Mouse (Mus musculus) urinary bladder, adult 18-20 months (tissue): Measurements from ENCODE around the gene Tmem43.

Source experiments
- DNase-seq, 2 experiments: peaks; one replicate each; pipeline ENCODE4 v3.0.0; 2022; ENCODE audit warnings: low spot score in 2 of 2, mixed read lengths in 2 of 2

The Tmem43 gene

DNA sequence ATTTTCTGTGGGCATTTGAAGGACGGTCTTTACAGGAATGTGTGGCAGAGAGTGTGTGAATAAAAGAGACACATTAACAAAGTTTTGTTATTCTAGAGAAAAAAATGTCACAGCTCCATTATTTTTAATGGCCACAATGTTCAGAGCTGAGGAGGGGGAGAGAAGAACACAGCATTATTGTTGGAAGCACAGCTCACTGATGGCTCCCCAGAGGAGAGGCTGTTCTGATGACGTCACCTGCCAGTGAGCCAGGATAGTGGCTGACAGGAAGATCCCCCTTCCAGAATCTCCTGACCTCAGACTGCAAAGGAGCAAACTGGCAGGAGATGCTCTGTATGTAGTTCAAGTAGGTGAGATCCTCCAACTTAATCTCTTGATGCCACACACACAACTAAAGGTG, 60.3 kb downstream of the Tmem43 start:
- DNase-seq = no peak

- no peak for DNase-seq
Observed at GRCm38 (mm10) chr6:91534268-91534667, 60.8 kb downstream of the Tmem43 start.

DNA sequence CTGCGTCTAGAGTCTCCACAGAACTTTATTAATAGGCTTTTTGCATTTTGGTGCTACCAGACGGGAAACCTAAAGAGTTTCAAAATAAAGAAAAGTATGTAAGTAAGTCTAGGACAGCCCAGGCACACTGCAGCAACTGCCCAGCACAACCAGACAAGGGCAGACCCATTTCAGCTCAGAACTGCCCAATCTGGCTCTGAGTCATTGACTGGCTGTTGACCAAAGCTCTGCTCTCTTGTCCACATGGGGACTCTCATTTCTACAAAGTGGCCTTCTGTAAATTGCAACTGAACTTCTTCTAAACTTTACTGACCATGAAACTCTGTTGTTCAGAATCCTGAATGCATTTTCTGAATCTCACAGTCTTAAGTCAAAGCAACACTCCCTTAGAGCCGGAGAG, 61.7 kb downstream of the Tmem43 start:
- DNase-seq = no peak

GRCm38 (mm10) chr6:91536047-91536765, 62.7 kb downstream of the Tmem43 start:
- DNase-seq = no peak
